Mouse (Mus musculus) cerebellum, adult 9-10 months (tissue): ENCODE data around the gene Ccr2.
"Not testable (repeated sequence)": the region's sequence is repeated elsewhere in the genome, so short reads cannot be mapped to it uniquely, and the experiment has no call there.

ENCODE experiments used
- DNase-seq: peaks from one replicate; pipeline ENCODE4 v3.0.0; 2022

Ccr2 gene

GRCm38 (mm10) chr9:124101723-124102122, at the start of gene Ccr2:
Gene Ccr2 (plus strand): TSS chr9:124101950.
- DNase-seq, result no peak

GRCm38 (mm10) chr9:124053532-124053931, 48.2 kb upstream of the Ccr2 start:
- DNase-seq, result no peak

GRCm38 (mm10) chr9:124056158-124056709, 45.5 kb upstream of the Ccr2 start:
- no peak for DNase-seq

GRCm38 (mm10) chr9:124059660-124060352, 41.9 kb upstream of the Ccr2 start:
- DNase-seq, result no peak

- not testable (repeated sequence) for DNase-seq
These were observed 40.0 kb upstream of the Ccr2 start for GRCm38 (mm10) chr9:124061474-124062432.

- no peak for DNase-seq
These were observed 35.1 kb upstream of the Ccr2 start for GRCm38 (mm10) chr9:124066572-124067103.

GRCm38 (mm10) chr9:124068098-124069058, 33.4 kb upstream of the Ccr2 start:
- no peak for DNase-seq

- DNase-seq, result no peak
These were observed 30.2 kb upstream of the Ccr2 start for GRCm38 (mm10) chr9:124071506-124071905.

GRCm38 (mm10) chr9:124079803-124080202, 21.9 kb upstream of the Ccr2 start:
- DNase-seq, result no peak

GRCm38 (mm10) chr9:124080471-124080870, 21.3 kb upstream of the Ccr2 start:
- not testable (repeated sequence) for DNase-seq

GRCm38 (mm10) chr9:124090441-124090840, 11.3 kb upstream of the Ccr2 start:
- DNase-seq, result no peak

- DNase-seq, result no peak
These were observed 2.6 kb upstream of the Ccr2 start for GRCm38 (mm10) chr9:124099127-124099526.

- no peak for DNase-seq
These were observed 1.4 kb upstream of the Ccr2 start for GRCm38 (mm10) chr9:124100357-124100756.

GRCm38 (mm10) chr9:124103199-124103598, 1.4 kb downstream of the Ccr2 start:
- no peak for DNase-seq

- no peak for DNase-seq
These were observed 3.4 kb downstream of the Ccr2 start for GRCm38 (mm10) chr9:124105196-124105595.

- no peak for DNase-seq
These were observed 5.5 kb downstream of the Ccr2 start for GRCm38 (mm10) chr9:124107232-124107631.

GRCm38 (mm10) chr9:124108356-124109127, 6.8 kb downstream of the Ccr2 start:
- no peak for DNase-seq

- DNase-seq, result no peak
These were observed 10.2 kb downstream of the Ccr2 start for GRCm38 (mm10) chr9:124111997-124112396.

GRCm38 (mm10) chr9:124112591-124113239, 11.0 kb downstream of the Ccr2 start:
- no peak for DNase-seq

GRCm38 (mm10) chr9:124113777-124114176, 12.0 kb downstream of the Ccr2 start:
- DNase-seq, result no peak

- no peak for DNase-seq
These were observed 16.7 kb downstream of the Ccr2 start for GRCm38 (mm10) chr9:124118489-124118888.
